Mouse (Mus musculus): ENCODE measurements around the gene Ppcdc. TPM values are rescaled to one million over a fixed set of nuclear protein-coding genes. Genes with fewer than 3 reads are reported as not detected.
A peak's percentile ranks its signal among the peaks of the same experiment; 100 is the strongest.

Ppcdc gene
- 10 to 100 TPM; 16.3 to 16.8 TPM for total RNA-seq (2021)
- long read RNA-seq, experiment 1, partial matches to known transcripts = 3 of 14 reads
- long read RNA-seq, experiment 1, other reads (novel, unspliced or antisense) = 5 of 14 reads
- long read RNA-seq, experiment 2, transcript Ppcdc-201 (7 exons, 2,744 nt) = major isoform, 6 of 14 reads
- long read RNA-seq, experiment 2, partial matches to known transcripts = 1 of 14 reads
- long read RNA-seq, experiment 2, other reads (novel, unspliced or antisense) = 5 of 14 reads

DNA sequence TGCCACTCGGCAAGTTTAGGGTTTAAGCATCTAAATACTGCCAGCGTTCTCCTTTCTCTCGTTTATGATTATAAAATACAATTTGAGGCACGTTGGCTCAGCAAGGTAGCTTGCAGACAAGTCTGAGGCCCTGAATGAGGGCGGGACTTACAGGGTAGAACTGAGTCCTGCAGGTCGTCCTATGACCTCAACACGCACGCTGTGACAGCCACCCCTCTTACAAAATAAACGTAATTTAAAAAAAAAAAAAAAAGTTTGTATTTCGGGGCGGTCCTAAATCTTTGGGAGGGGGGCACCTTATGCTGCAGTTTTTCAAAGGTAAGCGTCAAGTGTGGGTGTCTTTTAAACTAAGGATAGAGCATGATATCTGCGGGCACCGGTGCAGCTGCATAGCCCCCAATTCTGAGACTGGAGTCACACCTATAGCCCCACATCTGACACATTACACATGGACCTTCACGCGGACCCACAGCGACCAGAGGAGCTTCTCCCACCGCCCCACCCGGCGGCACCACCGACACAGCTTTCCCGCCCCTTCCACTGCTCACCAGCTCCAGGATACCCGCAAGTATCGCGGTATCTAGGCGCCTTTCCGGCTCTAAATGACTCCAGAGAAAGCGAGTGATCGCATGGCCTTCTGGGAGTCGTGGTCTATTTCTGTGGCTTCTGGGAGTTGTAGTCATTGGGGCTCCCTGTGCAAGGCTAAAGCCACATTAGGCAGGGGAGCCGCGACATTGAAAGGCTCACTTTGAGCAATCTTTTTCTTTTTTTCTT is at the start of gene Ppcdc:
Gene Ppcdc, minus strand, starts transcription at position 603 of the 774 bp plus-strand sequence.
- peak within 1 kb of the TSS; percentile 80 for H3K27ac ChIP-seq
- peak within 1 kb of the TSS; percentile 64 for H3K4me3 ChIP-seq
- TF ChIP-seq CTCF (IDR thresholded peaks at IDR 0.05) = no peak
- DNase-seq (ENCODE audit: extremely low spot score in 1 of 2, low spot score in 2 of 2) = peak; percentile 90 to 91
- intact Hi-C loops (cut with DNase I) = loop anchor here (5.0 to 10.0 kb wide), 2 partner anchors 367 to 545 kb away; partner anchors contain the start of gene Sin3a

DNA sequence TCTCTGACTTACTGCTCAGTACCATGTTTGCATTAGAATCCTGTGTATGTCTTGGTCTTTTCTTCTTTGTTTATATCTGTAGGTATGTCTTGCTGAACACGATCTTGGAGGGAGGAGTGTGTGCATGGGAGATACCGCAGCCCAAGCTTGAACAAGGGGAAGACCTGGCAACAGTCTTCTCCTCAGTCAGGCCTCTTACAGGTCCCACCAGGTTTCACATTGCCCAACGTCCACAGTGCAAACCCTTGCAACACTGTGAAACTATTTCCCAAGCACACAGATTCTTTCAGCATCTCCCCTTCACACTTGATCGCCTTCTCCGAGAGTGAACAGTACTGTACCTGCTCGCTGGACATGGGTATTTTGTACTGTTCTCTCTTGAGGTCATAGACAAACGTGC is 47.9 kb upstream of the Ppcdc start:
- Histone ChIP-seq H3K27ac (no peak overlapping the region), H3K4me3 (no peak overlapping the region)
- no peak for DNase-seq (ENCODE audit: extremely low spot score in 1 of 2, low spot score in 2 of 2)
- TF ChIP-seq CTCF (IDR thresholded peaks at IDR 0.05) = no peak
- intact Hi-C loops (cut with DNase I) = loop anchor here (2.0 kb wide), 1 partner anchor 15 kb away; no protein-coding TSS in a partner anchor

DNA sequence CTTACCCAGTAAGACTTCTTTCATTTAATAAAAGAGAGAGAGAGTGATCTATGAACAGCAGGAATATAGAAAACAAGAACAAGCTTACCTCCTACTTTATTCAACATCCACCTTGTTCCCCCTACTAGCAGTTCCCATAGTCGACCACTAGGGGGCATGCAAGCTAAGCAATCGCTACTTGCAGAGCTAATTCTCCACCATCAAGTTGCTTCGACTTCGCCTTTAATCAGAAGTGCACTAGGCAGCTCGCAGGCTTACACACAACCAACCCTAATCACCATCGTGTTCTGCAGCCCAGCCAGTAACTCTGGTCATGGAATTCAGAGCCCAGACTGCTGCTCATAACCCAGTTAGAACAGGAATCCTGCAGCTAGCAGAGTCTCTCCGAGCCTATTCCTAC is 45.9 kb upstream of the Ppcdc start:
- DNase-seq (ENCODE audit: extremely low spot score in 1 of 2, low spot score in 2 of 2) = peak; percentile 85 to 89
- no peak overlapping the region for H3K4me3 ChIP-seq
- H3K27ac ChIP-seq = no peak overlapping the region
- intact Hi-C loops (cut with DNase I) = loop anchor here (1.0 to 2.0 kb wide), 2 partner anchors 17 to 32 kb away; no protein-coding TSS in a partner anchor
- TF ChIP-seq CTCF (IDR thresholded peaks at IDR 0.05) = peak; percentile 98

DNA sequence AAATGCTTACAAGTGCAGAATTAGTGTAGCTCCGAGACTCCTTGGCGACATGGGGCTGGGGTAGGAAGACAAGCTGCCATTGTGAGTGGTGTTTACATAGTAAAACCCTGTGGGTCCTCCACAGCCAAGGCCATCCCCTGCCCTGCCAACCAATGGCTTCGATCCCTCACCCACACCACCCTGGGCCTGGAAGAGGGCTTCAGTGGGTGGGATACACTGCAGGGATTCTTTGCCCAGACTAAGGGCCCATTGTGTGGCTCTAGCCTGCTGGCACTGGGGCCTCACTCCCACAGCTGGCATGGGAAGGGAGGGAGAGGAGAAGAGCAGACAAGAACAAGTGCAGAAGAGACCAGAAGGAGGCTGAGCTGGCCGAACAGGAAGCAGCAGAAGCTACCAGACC is 29.0 kb upstream of the Ppcdc start:
- H3K27ac ChIP-seq = peak overlapping the region; percentile 99
- H3K4me3 ChIP-seq = peak overlapping the region; percentile 55
- TF ChIP-seq CTCF (IDR thresholded peaks at IDR 0.05) = no peak
- peak; percentile 17 to 47 for DNase-seq (ENCODE audit: extremely low spot score in 1 of 2, low spot score in 2 of 2)
- intact Hi-C loops (cut with DNase I) = loop anchor here (2.0 kb wide), 1 partner anchor 34 kb away; no protein-coding TSS in a partner anchor

DNA sequence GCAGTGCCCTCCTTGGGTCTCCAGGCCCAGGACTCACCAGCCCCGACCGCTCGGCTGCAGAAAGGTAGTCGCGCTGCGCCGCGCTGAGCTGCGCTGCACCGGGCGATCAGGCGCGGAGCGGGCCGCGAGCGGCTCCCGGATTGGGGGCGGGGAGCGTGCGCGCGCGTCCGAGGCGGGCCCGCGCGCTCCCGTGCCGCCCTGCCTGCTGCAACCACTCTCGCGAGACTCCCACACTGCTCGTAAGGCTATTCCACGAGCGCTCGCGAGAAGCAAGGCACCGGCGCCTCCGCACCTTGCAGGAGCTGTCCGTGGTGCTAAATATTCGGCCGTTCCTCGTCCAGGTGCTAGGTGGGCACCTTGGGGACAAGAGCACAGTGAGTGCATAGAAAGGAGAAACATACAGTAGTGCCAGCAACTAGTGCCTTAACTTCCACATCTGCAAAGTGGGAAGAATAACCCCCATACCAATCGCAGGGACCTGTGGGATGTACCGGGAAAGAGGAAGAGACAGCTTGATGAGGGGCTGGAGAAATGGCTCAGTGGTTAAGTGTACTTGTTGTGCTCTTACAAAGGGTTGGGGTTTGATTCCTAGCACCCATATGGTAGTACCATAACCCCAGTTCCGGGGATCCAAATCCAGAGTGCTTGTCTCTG is 28.1 kb upstream of the Ppcdc start, which contains the start of gene Scamp5:
Gene Scamp5, minus strand, starts transcription at position 165 of the 654 bp plus-strand sequence.
- intact Hi-C loops (cut with DNase I) = loop anchor here (2.0 kb wide), 1 partner anchor 35 kb away; no protein-coding TSS in a partner anchor
- Histone ChIP-seq H3K27ac (peak within 1 kb of the TSS; percentile 99), H3K4me3 (peak within 1 kb of the TSS; percentile 55)
- peak; percentile 88 to 91 for DNase-seq (ENCODE audit: extremely low spot score in 1 of 2, low spot score in 2 of 2)
- no peak for TF ChIP-seq CTCF (IDR thresholded peaks at IDR 0.05)

DNA sequence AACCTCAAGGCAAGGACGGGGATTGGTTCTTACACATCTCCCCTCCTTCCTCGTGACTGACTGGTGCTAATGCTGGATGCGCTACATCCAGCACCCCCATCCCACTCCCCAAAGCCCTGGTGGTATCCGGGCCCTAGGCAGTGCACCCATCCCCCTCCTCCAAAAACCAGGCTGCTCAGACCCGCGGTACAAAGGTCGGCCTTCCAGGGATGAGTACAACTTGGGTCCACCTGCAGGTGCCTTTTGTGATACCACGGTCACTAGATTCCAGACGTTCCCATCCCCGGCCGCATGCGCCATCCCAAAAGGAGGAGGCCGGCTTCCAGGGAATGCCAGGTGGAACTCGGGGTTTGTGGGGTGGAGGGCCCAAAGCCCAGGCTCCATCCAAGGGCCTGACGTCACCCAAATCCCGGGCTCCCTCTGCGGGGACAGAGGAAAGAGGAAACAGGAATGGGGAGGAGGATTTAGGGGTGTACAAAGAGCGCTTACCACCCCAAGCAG is 27.4 kb upstream of the Ppcdc start:
- H3K27ac ChIP-seq = peak overlapping the region; percentile 99
- TF ChIP-seq CTCF (IDR thresholded peaks at IDR 0.05) = no peak
- H3K4me3 ChIP-seq = peak overlapping the region; percentile 55
- intact Hi-C loops (cut with DNase I) = no loop called here
- DNase-seq (ENCODE audit: extremely low spot score in 1 of 2, low spot score in 2 of 2) = peak; percentile 52 to 59

DNA sequence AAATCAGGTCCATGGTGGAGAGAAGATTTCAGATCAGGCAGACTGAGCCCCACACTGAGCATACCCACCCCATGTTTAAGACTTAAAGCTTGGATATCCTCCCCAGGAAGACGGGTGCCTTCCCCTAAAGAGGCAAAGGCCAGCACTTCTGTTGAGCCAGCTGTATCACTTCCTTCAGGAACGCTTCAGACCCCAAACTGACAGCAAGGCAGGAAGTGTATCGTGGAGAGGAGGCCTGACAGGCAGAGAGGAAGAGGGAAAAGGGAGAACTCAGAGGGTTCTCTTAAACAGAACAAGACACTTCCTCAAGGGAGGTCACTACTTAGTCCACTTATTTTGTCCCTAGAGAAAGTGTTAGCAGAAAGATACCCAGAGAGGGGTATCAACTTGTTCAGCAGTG is 26.2 kb upstream of the Ppcdc start:
- intact Hi-C loops (cut with DNase I) = no loop called here
- H3K27ac ChIP-seq = no peak overlapping the region; the same call in 1 of the 2 replicates

DNA sequence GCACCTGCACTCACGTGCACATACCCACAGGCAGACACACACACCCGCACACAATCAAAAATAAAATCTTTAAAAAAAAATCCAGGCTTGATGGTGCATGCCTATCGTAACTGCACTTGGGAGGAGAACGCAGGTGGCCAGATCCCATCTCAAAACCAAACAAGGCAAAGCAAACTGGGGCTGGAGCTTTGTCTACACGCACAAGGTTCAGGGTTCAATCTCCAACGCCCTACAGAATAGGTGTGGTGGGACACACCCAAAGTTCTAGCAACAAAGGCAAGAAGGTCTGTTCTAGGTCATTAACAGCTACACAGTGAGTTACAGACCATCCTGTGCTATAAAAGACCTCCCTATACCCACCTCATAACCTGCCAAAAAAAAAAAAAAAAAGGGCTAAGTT is 22.9 kb upstream of the Ppcdc start:
- no peak for TF ChIP-seq CTCF (IDR thresholded peaks at IDR 0.05)
- no peak for DNase-seq (ENCODE audit: extremely low spot score in 1 of 2, low spot score in 2 of 2)
- intact Hi-C loops (cut with DNase I) = no loop called here
- no peak overlapping the region for H3K4me3 ChIP-seq
- H3K27ac ChIP-seq = no peak overlapping the region

More for the DNA sequence above, 26.2 kb upstream of the Ppcdc start:
- no peak for TF ChIP-seq CTCF (IDR thresholded peaks at IDR 0.05)
- H3K4me3 ChIP-seq = peak overlapping the region; percentile 55
- no peak for DNase-seq (ENCODE audit: extremely low spot score in 1 of 2, low spot score in 2 of 2)

DNA sequence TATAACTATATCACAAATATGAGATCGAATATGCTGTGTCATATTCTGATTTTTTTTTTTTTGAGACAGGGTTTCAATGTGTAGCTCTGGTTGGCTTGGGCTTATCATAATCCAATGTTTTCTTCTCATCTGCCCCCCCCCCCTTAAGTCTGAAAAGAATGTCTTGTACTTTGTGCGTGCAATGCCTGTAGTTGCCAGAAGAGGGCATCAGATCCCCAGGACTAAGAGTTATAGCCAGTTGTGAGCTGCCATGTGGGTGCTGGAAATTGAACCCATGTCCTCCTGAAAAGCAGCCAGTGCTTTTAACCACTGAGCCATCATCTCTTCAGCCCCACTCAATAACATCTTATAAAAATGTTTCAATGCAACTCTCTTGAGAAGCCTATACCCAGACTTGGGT is 19.8 kb upstream of the Ppcdc start:
- Histone ChIP-seq H3K4me3 (no peak overlapping the region), H3K27ac (no peak overlapping the region)
- peak; percentile 36 for TF ChIP-seq CTCF (IDR thresholded peaks at IDR 0.05)
- no peak for DNase-seq (ENCODE audit: extremely low spot score in 1 of 2, low spot score in 2 of 2)
- intact Hi-C loops (cut with DNase I) = no loop called here

DNA sequence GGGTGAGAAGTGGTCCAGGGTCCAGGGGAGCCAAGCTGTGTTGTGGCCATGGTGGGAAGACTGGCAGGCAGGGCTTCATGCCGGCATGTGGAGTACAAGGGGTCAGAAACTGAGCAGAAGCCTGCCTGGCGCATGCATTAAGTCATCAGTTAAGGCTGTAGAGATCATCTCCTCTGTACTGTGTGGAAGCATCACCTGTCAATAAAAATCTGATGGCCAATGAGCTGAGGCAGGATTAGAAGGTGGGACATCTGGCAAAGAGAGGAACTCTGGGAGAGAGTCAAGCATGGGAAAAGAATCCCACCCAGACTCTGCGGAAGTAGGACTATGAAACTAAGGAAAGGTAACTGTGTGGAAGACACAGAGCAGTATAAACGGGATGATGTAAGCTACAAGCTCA is 13.6 kb upstream of the Ppcdc start:
- intact Hi-C loops (cut with DNase I) = no loop called here
- H3K27ac ChIP-seq = no peak overlapping the region
- no peak overlapping the region for H3K4me3 ChIP-seq
- TF ChIP-seq CTCF (IDR thresholded peaks at IDR 0.05) = no peak
- DNase-seq (ENCODE audit: extremely low spot score in 1 of 2, low spot score in 2 of 2) = no peak

DNA sequence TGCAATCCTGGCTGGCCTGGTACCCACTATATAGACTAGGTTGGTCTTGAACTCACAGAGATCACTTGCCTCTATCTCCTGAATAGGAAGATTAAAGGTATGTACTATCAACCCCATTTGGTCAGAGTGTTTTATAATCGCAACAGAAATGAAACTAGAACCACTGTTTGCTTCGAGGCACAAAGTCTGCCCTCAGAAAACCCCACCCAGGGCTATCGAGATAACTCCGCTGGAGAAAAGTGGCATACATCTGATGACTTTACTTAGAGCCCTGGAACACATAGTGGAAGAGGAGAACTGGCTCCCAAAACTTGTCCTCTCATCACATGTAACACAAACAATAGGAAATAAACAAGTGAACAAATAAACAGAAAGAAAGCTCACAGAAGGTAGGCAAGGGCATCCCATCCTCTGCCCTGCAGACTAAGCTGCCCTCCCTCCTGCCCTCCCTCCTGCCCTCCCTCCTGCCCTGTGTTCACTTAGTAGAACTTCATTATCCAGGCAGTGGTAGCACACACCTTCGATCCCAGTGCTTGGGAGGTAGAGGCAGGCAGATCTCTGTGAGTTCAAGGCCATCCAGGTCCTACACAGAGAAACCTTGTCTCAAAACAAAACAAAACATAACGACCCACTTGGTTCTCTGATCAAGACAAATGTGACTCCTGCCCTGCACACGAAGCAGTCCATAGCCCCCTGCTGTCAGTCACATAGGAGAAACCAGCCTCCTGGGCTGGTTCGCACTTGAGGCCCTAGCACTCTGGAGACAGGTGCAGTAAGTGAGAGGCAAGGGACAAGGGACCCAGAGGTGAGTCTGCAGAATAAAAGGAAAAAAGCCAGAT is 12.9 kb upstream of the Ppcdc start:
- DNase-seq (ENCODE audit: extremely low spot score in 1 of 2, low spot score in 2 of 2) = no peak
- intact Hi-C loops (cut with DNase I) = no loop called here
- no peak overlapping the region for H3K27ac ChIP-seq
- no peak for TF ChIP-seq CTCF (IDR thresholded peaks at IDR 0.05)
- no peak overlapping the region for H3K4me3 ChIP-seq
